Mouse (Mus musculus) c-Kit-positive CD71-positive TER-119-negative erythroid progenitor cells, embryonic 14.5 days (primary cell): Measurements from ENCODE around the gene Agap1.

Experiments used
- DNase-seq: peaks from one replicate; pipeline ENCODE4 v3.0.0-alpha.2; 2013; ENCODE audit warnings: low read depth

Agap1 gene

DNA sequence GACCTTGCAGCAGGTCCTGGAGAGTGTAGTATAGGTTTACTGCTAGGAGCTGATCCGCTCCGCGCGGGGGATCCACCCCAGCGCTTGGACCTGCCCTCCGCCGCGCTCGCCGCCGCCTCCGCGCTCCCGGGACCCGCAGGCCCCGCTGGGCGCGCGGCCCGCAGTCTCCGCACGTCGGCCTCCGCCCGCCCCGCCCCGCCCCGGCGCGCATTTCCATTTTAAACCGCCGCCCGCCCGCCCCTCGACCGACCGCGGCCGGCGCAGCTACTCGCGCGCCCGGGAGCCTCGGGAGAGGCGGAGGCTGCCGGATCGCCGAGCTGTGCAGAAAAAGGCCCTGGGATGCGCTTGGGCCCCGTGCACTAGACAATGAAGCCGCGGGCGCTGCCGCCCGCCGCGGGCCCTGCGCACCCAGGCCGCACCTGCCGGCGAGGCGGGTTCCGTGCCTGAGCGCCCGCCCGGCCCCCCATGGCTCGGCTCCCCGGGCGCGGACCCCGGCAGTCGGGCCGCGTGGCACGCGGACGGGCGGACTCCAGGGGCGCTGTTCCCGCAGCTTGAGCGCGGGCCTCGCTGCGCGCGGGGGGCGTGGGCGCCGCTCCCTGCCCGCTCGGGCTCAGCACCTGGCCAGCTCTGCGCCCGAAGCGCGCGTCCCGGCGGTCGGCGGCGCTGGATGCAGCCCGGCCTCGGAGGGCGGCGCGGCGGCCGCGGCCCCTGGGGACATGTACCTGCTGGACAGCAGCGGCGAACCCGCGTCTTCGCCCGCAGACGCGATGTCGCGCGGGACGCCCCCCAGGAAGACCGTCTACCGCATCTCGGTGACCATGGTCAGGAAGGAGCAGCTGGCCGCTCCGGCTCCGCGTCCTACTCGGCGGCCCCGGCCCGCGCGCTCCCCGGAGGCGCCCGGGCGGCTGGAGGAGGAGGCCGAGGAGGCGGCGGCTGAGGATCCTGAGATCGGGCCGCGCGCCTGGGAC lies 125.7 kb downstream of the Agap1 start:
- no peak for DNase-seq

DNA sequence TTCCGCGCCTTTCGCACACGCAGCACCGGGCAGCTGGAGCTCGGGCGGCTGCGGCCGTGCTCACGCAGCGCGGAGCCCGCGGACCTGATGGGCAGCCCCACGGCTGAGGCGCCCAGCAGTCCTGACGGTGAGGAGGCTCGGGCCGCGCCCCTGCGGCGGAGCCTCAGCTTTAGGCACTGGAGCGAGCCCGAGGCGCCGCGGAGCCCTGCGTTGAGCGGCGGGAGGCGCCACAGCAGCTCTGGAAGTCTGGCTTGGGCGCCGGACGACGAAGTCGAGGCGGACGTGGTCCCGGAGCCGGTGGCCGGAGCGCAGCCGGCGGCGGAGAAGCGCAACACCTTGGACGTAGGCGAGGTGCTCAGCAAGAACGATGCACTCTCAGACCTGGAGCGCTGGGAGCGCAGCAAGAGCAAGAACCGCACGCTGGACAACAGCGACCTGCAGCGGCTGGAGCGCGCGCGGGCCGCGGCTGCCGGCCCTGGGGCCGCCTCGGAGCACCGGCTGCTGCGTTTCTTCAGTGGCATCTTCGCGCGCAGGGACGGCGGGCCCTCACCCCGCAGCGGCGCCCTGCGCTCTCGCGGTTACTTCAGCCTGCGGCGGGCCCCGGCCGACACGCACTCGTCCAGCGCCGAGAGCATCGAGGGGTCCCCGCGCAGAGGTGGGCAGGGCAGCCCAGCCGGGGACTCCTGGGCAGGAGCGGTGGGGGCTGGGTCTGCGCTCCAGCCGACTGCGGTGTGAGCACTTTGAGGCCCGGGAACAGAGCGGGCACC lies 126.6 kb downstream of the Agap1 start:
- no peak for DNase-seq

DNA sequence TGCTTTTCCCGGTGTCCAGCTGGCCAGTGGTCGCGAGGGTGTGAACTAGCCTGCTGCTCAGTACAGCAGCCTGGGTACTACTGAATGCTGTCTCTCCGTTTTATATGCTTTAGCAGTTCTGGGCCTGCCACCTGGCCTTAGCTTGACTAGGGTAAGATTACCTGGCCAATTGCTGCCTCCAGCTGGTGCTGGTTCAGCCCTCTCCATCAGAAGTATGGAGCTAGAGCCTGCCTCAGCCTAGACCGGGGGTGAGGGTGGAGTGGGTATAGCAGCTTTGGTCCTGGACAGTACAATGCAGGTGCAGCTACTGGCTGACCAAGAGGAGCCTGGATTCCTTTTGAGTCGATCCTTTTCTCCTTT lies 127.1 kb downstream of the Agap1 start:
- no peak for DNase-seq

DNA sequence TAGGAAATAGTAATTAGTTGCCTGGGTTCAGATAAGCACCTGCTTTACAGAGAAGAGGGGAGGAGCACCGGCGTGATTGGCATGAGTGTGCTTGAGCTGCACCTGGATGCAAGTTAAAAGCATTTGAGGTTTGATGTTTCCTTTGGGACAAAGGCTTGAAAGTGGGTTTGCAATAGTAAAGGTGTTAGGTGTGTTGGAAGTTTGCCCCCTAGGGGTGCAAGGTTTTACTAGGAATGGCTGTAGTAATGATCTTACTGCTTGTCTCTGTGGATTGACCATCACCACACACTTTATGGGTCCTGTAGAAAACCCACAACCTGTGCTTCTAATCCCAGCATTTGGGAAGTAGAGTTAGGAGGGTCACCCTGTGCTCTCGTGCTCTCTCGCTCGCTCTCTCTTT lies 128.8 kb downstream of the Agap1 start:
- DNase-seq, result no peak

DNA sequence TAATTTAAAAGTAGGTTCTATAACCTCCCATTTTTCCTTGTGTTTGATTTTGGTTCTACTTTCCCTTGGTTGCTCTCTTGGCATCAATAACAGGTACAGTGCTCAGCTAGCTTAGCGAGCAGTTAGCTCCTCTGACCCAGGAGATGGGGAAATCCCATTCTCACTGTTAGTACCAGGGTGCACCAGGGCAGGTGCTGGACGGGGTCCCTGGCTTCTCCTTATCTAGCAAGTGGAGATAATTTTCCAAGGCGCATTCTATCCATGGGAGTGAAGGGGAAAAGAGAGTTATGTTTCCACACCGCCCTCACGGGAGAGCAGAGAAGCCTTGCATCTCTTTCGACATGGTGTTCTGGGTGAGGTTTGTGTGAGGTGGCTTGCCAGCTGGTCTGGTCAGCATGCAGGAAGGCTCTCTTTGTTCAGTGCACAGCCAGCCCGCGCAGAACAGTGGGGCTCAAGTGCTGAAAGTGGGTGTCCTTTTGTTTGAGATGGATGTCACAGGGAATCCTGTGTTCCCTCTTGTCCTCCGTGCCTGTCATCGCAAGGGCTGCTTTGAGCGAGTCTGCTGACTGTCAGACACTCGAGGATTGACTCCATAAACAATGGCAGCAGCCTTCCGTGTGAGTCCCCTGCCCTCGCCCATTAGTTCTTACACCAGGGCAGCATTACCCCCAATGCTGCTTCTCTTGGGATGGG lies 132.5 kb downstream of the Agap1 start:
- DNase-seq, result no peak

DNA sequence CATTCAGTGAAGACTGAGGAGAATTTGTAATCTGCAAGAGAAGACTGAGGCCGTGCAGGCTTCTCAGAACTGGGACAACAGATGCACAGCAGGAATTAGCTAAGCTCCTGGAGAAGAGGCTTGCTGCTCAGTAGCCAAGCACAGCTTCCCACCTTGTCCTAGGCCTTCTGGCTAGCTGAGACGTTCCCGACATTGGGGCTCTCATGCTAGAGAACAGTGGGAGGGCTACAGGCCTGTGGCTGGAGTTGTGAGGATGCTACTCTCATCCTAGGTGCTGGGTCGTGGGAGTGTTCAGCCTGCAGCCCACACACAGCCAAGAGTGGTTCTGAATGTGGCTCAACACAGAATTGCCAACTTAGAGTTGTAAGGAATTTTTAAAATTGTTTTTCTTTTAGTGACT lies 133.5 kb downstream of the Agap1 start:
- no peak for DNase-seq

DNA sequence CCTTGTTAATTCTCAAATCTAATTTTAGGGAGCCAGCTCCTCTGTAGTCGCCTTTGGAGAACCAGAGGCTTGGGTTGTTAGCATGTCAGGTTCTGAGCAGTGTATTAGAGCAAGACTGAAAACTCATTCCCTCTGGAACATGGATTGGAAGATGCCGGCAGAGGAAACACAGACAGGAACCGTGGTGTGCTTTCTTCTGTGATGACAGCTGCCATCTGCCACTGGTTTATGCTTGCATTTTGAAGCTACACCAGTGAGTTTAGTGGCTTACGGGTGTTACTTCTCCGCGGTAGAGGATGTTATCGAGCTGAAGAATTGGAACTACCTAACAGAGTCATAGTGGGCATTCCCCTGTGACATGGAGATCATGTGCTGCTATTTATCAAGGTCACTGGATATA lies 136.4 kb downstream of the Agap1 start:
- no peak for DNase-seq

DNA sequence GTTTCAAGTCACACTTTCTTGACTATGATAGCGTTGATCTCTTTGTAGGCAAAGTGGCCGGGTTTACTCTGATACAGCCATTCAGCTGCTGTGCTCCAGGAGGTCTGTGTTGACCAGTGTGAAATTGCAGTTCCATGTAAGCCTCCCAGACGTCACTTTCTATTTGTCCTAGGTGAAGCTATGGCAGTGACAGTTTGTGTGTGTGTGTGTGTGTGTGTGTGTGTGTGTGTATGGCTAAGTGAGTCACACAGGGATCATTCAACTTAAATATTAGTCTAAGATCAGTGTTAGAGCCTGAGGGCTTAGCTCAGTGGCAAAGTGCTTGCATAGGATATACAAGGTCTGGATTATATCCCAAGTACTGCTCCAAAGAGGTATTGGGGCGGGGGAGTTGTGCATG lies 138.6 kb downstream of the Agap1 start:
- DNase-seq, result no peak

DNA sequence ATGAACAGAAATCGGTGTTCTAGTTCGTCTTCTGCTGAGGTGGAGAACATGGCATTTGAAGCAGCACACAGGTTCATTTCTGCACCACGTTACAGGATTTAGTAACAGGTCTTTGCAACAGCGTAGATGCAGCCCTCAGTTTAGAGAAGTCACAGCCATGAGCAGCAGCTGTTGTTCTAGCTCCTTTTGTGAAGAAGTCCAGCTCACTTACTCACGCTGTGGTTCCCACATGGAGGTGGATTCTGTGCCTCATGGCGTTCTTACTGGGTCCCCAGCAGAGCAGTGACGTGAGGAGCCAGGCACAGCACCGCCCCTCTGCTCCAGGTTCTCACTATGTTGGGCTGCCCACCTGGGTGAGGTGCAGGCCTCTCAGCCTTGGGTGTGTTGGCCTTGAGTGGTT lies 140.4 kb downstream of the Agap1 start:
- no peak for DNase-seq

DNA sequence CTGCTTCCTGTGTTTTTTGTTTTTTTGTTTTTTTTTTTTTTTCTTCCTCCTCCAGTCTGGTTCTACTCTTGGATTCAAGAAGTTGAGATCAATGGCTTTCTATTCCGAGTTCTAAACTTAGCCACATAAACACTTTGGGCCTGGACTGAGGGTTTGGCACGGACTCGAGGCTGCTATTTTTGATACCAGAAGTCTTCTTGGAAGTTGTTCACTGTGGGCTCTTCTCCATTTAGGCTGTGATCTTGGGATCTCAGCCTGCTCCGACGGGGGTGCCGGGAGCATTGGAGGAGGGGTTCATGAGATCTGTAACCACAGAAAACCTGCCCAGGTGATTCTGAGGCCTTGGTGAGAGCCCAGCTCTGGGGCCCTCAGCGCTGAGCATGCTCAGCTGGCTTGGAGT lies 140.8 kb downstream of the Agap1 start:
- no peak for DNase-seq

DNA sequence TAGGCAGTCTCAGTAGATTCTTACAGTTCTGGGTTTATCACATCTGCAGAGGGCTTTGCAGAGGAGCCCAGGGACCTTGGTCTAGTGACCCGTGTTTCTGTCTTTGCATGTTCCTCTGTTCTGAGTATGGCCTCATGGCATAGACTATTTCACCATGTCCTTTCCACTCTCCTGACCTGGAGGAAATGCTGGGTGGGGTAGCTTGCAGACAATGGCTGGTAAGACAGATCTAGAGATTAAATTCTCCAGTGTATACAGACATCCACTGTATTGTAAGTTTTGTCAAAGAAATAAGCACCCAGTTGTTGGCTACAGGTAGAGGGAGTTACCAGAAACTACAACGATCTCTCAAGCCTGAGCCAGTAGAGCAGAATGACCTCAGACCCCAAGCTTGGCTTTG lies 141.6 kb downstream of the Agap1 start:
- DNase-seq, result no peak

DNA sequence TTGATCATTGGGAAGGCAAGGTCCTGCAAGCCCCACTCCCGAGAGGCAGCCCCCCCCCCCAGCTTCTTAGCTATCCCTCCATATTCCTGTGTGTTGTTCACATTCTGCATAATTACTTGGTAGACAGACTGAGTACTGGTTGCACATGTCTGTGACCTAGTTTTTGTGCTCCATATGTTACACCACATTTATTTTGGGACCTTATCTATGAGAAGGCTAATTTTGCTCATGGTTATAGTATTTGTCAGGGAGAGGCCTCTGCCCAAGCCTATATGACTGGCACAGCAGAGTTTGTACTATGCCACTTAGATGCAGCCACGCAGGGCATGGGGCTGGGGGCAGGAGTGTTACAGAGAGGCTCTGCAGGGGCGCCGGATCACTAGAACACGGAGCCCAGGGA lies 144.3 kb downstream of the Agap1 start:
- no peak for DNase-seq

DNA sequence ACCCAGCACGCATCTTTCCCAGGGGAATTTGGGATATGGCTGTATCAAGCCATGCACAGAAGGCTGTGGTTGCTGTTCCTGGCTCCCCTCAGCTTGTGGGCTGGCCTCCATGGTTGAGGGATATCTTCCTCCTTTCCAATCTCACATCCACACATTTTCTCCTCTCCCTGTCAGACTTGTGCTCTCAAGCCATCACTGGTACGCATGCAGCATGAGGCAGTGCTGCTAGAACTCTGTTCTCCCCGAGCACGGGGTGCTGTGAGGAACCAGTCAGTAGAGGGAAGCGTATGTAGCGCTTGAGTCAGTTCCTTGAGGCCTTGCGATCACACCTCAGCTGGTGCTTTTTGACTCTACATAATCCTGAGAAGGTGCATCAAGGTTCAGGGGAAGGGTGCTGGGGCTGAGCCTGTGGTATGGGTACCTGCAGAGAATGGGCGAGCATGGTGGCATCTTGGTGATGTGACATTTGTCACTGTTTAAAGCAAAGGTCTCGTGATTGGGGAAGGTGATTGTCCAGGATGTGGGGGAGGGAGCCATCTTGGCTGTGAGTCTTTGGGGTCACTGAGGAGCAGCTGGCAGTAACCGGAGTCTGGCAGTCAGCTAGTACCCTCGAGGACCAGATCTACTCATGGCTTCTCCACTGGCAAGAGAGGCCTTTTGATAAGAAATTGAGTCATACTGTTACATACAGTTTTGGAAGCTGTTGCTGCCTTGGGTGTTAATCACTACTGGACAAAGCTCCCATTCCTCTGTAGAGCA lies 145.6 kb downstream of the Agap1 start:
- no peak for DNase-seq

DNA sequence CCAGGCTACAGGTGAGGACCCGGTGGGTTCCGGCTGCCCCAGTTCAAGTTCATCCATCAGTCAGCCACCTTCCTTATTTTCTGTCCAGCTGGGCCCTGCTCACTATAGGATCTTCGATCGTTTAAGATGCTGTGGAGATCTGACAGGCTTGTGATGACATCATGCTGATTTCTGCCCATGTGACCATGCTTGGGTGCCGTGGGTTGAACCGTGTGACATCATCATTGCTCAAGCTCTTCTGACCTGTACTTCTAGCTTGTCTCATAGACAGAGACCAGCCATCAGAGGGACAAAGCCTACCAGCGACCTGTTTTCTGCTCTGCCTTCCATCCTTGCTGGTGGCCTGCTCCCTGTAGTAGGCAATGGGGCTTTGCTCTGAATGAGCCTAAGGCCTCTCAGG lies 146.7 kb downstream of the Agap1 start:
- DNase-seq, result no peak

DNA sequence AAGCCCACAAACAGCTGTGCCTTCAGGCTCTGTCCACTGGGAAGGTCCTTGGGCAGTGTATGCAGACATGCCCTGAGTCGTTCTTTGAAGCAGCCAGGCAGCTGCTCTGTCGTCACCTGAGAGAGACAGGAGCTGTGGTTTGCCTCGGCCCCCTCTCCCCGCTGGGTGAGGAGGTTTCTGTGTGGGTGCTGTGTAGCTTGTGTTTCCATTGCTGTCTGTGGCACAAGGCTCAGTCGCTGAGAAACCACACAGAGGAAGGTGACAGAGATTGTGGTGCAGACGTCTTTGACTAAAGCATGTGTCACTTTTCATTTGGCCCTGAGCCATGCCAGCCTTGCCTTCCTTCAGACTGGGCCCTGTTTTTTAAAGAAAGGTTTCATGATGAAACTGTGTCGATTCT lies 148.3 kb downstream of the Agap1 start:
- no peak for DNase-seq

DNA sequence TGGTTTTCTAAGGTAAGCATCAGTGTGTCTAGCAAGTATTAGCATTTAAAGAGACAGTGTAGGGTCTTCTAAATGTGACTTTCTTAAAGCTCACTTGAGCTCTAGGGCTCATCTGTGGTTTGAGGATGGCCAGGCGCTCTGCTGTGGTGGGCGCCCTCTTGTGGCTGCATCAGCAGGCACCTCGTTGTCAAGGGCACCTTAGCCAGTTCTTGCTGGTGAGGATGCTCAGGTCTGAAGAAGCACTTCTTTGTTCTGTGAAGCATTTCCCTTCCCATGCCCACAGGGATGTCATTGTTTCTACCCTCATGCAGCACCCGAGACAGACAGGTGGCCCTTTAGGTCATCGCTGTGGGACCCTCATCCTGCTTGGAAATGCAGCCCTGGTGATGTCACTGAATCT lies 152.0 kb downstream of the Agap1 start:
- DNase-seq, result no peak

DNA sequence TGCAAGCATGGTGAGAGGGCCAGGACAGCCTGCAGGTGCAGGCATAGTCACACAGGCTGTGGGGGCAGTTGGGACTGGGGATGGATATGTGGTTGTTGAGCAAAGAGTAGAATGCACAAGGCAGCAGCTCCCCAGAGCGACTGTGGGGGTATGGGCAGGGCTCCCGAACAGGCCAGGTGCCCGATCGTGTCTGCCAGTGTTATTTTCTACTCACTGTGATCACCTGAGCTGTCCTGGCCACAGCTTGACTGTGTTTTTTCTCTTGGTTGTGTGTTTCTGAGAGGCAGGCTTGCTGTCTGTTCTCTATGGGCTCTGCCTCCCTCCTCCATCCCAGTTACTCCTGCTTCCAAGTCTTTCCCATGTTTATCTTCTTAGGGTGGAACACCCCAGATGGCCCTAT lies 154.2 kb downstream of the Agap1 start:
- no peak for DNase-seq

DNA sequence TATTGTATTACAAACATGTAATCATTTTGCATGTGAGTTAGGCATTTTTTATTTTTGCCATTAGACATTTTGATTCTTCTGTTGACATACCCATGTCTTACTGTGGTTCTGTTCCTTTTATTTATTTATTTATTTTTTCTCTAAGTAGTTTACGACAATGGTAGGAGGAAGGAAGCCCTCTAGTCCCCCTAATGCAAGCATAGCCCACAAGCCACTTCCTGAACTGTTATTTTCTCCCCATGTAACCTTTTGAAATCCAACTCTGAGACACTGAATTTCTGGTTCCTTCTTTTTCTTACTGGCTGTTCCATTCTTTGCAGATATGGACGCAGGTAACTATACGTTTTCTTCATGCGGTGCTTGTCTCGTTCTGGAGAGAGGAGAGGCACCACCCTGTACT lies 155.4 kb downstream of the Agap1 start:
- DNase-seq, result no peak

DNA sequence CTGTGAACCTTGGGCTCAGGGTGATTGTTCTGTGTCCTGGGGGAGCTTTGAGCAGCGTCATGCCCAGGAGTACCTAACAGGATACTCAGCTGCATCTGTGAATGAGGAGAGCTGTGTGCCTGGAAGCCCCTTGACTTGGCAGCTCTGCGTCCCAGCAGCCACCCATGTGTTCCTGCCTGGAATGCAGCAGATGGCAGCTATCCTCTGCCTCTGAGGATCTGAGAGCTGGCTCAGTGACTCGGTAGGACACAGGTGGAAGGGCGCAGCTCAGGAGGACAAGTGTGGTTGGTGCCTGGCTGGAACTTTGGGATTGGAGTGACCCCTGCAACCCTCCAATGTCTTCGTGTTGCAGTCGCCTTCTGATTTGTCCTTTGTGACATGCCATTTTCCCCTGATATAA lies 156.9 kb downstream of the Agap1 start:
- DNase-seq, result no peak

DNA sequence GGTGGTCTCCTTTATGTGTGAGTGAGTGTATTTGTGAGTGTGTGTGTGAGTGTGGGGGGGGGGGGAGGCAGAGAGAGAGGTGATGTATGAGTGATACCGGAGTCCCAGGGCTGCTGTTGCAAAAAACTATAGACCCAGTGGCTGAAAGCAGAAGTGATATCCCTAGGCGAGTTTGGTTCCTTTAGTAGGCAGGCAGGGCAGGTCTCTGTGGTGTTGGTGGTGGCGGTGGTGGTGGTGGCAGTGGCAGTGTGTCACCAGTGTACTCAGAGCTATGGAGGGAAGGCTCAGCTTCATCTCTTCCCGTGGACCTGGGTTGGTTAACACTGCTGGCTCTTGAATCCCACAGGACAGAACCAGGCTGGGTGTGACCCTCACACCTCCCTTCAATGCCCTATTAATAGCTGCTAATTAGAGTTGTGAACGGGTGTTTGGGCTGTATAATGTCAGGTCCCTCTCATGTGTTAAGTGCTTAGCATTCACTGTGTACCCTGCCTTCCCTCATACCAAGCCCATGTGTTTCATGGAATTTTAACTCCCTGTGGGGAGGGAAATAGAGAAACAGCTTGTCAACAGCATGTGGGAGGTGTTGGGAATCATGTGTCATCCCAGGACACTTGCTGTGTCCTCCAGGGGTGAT lies 158.7 kb downstream of the Agap1 start:
- DNase-seq, result no peak

DNA sequence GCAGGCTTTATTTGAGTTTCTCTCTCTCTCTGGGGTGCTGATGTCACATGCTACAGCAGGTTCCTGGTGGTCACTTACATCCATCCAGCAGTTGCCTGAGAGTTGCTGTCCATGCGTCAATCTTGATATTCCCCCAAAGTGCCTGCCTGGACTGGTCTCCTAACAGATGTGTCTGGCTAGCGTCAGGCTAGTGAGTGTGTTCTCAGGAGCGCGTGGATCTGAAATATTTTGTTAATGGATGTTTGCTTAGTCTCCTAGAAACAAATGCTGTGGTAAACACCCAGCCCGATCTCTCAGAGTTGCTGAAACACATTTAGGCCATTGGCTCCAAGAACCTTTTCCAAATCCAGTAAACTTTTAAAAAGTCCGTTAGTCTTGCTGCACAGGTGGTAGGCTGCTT lies 161.9 kb downstream of the Agap1 start:
- DNase-seq, result no peak

DNA sequence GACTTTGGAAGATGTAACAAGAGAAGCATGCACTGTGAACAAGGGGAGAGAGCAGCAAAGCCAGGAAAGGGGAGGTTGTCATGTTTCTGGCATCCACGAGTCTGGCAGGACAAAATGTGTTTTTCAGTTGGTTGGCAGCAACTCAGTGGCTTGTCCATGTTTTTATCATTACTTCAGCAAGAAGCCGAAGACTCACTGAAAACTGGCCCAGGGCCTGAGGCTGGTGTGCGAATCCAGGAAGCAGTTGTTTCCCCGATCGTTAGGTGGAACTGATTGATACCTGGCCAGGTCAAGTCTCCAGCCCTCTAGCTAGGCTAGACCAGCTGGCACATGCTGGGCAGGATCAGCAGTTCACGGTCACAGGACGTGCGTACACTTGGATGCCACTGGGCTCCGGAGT lies 162.7 kb downstream of the Agap1 start:
- no peak for DNase-seq
